Mouse (Mus musculus) midbrain, postnatal 0 days (tissue): ENCODE results near the gene Ifi205. TPM values are rescaled to one million over a fixed set of nuclear protein-coding genes. Genes with fewer than 3 reads are reported as not detected.
"Not testable (repeated sequence)": the region's sequence is repeated elsewhere in the genome, so short reads cannot be mapped to it uniquely, and the experiment has no call there.

Experiments
- ATAC-seq: fragments of 200-750 bp; cut with Nextera tagmentation; 2 replicates; pipeline ENCODE4 v1.8.0; 2017; ENCODE audit warnings: moderate number of reproducible peaks, mild to moderate bottlenecking, moderate TSS enrichment, moderate library complexity; ENCODE audit not compliant: low FRiP score
- DNase-seq: peaks from one replicate; pipeline ENCODE4 v3.0.0-alpha.2; 2015; ENCODE audit warnings: low spot score
- H3K27ac ChIP-seq: fragments of 300-500 bp; sonication (generic); 2 replicates; pipeline ENCODE4 v1.5.1; 2014; ENCODE audit warnings: low read depth, mild to moderate bottlenecking, low read length, mixed read lengths
- H3K27me3 ChIP-seq: fragments of 300-500 bp; sonication (generic); 2 replicates; pipeline ENCODE4 v1.6.1; 2014; ENCODE audit warnings: low read length, control low read depth, mixed read lengths; ENCODE audit not compliant: insufficient read depth
- H3K36me3 ChIP-seq: fragments of 300-500 bp; sonication (generic); 2 replicates; pipeline ENCODE4 v1.6.1; 2014; ENCODE audit warnings: low read length, control low read depth, mixed read lengths; ENCODE audit not compliant: insufficient read depth
- H3K4me1 ChIP-seq: fragments of 300-500 bp; sonication (generic); 2 replicates; pipeline ENCODE4 v1.6.1; 2014; ENCODE audit warnings: mild to moderate bottlenecking, control low read depth, antibody characterized with exemption, low read length, mixed read lengths; ENCODE audit not compliant: insufficient read depth
- H3K4me2 ChIP-seq: fragments of 300-500 bp; sonication (generic); 2 replicates; pipeline ENCODE4 v1.6.1; 2014; ENCODE audit warnings: low read depth, mild to moderate bottlenecking, low read length, mixed read lengths; ENCODE audit not compliant: poor library complexity, severe bottlenecking
- H3K4me3 ChIP-seq: fragments of 300-500 bp; sonication (generic); 2 replicates; pipeline ENCODE4 v1.5.1; 2014; ENCODE audit warnings: low read depth, mild to moderate bottlenecking, low read length, moderate library complexity
- H3K9ac ChIP-seq: fragments of 300-500 bp; sonication (generic); replicated peaks from 2 replicates; pipeline ENCODE4 v1.6.1; 2014; ENCODE audit warnings: mild to moderate bottlenecking, low read length, moderate library complexity, mixed read lengths; ENCODE audit not compliant: poor library complexity, severe bottlenecking
- H3K9me3 ChIP-seq: fragments of 300-500 bp; sonication (generic); 2 replicates; pipeline ENCODE4 v1.6.1; 2016; ENCODE audit warnings: low read length, control low read depth
- CTCF ChIP-seq: IDR thresholded peaks from 2 replicates; pipeline ENCODE4 v1.5.1; 2016; ENCODE audit warnings: antibody characterized with exemption, mild to moderate bottlenecking
- WGBS: fragments of 180-500 bp; shearing (Covaris S2); extraction: QIAGEN DNeasy Blood & Tissue Kit; methylation state at CpG from one replicate; pipeline ENCODE4 v1.1.7; 2014; 5-methylcytosine and 5-hydroxymethylcytosine counted together
- polyA plus RNA-seq: library from polyadenylated mRNA; unstranded; fragments of >200 nt; fragmentation: Nextera tagmentation; extraction: Ambion mirVana; gene quantifications from 2 replicates; pipeline ENCODE4 v1.2.1, GENCODE M21; 2015
- total RNA-seq: library from RNA; depleted of rRNA; stranded (reverse); fragments of >200 nt; gene quantifications from 2 replicates; pipeline ENCODE4 v1.2.3, GENCODE M21; 2014

Ifi205 gene
- total and polyA plus RNA-seq, 2 experiments from 2014 or later = 0.11 TPM; not detected in 1

DNA sequence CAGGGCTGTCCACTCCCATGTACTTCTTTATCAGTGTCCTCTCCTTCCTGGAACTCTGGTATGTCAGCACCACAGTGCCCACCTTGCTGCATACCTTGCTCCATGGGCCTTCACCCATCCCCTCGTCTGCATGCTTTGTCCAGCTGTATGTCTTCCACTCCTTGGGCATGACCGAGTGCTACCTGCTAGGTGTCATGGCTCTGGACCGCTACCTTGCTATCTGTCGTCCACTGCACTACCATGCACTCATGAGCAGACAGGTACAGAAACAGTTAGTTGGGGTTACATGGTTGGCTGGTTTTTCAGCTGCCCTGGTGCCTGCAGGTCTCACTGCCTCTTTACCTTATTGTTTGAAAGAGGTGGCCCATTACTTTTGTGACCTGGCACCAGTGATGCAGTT is 18.9 kb upstream of the Ifi205 start:
- H3K9me3 ChIP-seq = no peaks in the 10 kb centered on the region
- H3K9ac ChIP-seq = no peak overlapping the region
- no peak overlapping the region for H3K27ac ChIP-seq
- TF ChIP-seq CTCF = no peak
- no peak overlapping the region for H3K4me3 ChIP-seq
- whole genome bisulfite sequencing = 84% methylated on average over 4 of the region's 4 CpGs
- DNase-seq (no peak), ATAC-seq (no peak)
- H3K36me3 ChIP-seq = no peaks in the 10 kb centered on the region
- no peak overlapping the region for H3K4me2 ChIP-seq
- H3K27me3 ChIP-seq = no peaks in the 10 kb centered on the region
- no peaks in the 10 kb centered on the region for H3K4me1 ChIP-seq

GRCm38 (mm10) chr1:174049357-174049756 is 17.7 kb upstream of the Ifi205 start:
- H3K4me3 ChIP-seq, H3K36me3 ChIP-seq, H3K27ac ChIP-seq, H3K27me3 ChIP-seq, H3K4me1 ChIP-seq, ATAC-seq, DNase-seq, H3K9ac ChIP-seq, H3K9me3 ChIP-seq, H3K4me2 ChIP-seq: not testable (repeated sequence)
- 87% methylated on average over 4 of the region's 4 CpGs for WGBS

DNA sequence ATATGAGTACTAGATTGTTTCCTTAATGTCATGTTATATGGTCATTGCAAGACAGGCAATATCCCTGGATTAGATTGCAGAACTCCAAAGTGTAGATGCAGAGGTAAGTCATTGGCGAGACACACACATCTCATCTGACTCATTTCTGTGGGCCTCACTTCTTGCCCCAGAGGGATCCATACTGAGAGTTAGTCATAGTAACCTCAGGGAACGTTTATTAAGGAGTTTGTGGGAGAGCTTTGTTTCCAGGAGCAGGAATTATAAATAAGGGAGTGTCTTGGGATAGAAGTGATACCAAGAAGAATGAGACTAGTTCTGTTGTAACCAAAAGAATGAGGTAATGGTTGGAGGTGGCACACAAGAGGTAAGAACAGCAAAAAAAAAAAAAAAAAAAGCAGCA is 17.3 kb upstream of the Ifi205 start, which contains the start of gene Olfr432:
Olfr432 (plus strand) TSS at position 313 of the 400 bp plus-strand sequence.
- TF ChIP-seq CTCF = no peak
- ATAC-seq (no peak), DNase-seq (no peak)
- H3K36me3 ChIP-seq = no peaks in the 10 kb centered on the region
- H3K27me3 ChIP-seq = no peaks in the 10 kb centered on the region
- no peaks in the 10 kb centered on the region for H3K9me3 ChIP-seq
- H3K4me3 ChIP-seq = no peak within 1 kb of the TSS
- no peaks in the 10 kb centered on the region for H3K4me1 ChIP-seq
- WGBS = 70% methylated on average over 2 of the region's 2 CpGs
- no peak within 1 kb of the TSS for H3K4me2 ChIP-seq
- no peak within 1 kb of the TSS for H3K9ac ChIP-seq
- no peak within 1 kb of the TSS for H3K27ac ChIP-seq

GRCm38 (mm10) chr1:174048227-174048626 is 16.6 kb upstream of the Ifi205 start:
- not testable (repeated sequence) for H3K4me1 ChIP-seq, ATAC-seq, H3K4me2 ChIP-seq, DNase-seq, H3K9me3 ChIP-seq, H3K27ac ChIP-seq, H3K9ac ChIP-seq, H3K36me3 ChIP-seq, H3K27me3 ChIP-seq, H3K4me3 ChIP-seq
- 88% methylated on average over 6 of the region's 6 CpGs for WGBS

- TF ChIP-seq CTCF = no peak
- Histone ChIP-seq H3K27me3 (no peaks in the 10 kb centered on the region), H3K4me3 (no peak overlapping the region), H3K36me3 (no peaks in the 10 kb centered on the region), H3K9me3 (no peaks in the 10 kb centered on the region), H3K9ac (no peak overlapping the region), H3K4me2 (no peak overlapping the region), H3K27ac (no peak overlapping the region), H3K4me1 (no peaks in the 10 kb centered on the region)
- ATAC-seq = no peak
- WGBS = 83% methylated on average over 2 of the region's 2 CpGs
- DNase-seq = no peak
These were observed 12.8 kb upstream of the Ifi205 start for GRCm38 (mm10) chr1:174044431-174044830.

- not testable (repeated sequence) for H3K36me3 ChIP-seq, H3K4me3 ChIP-seq, H3K4me2 ChIP-seq, H3K27ac ChIP-seq, ATAC-seq, H3K27me3 ChIP-seq, H3K9ac ChIP-seq, H3K4me1 ChIP-seq, H3K9me3 ChIP-seq, DNase-seq
- WGBS = 90% methylated on average over 12 of the region's 12 CpGs
These were observed 10.7 kb upstream of the Ifi205 start for GRCm38 (mm10) chr1:174042091-174042884.
